Mouse (Mus musculus): ENCODE data around the gene Syt8. TPM values are rescaled to one million over a fixed set of nuclear protein-coding genes. Genes with fewer than 3 reads are reported as not detected.

The Syt8 gene
- polyA plus RNA-seq, 1 experiment from 2014 or later, result not detected

DNA sequence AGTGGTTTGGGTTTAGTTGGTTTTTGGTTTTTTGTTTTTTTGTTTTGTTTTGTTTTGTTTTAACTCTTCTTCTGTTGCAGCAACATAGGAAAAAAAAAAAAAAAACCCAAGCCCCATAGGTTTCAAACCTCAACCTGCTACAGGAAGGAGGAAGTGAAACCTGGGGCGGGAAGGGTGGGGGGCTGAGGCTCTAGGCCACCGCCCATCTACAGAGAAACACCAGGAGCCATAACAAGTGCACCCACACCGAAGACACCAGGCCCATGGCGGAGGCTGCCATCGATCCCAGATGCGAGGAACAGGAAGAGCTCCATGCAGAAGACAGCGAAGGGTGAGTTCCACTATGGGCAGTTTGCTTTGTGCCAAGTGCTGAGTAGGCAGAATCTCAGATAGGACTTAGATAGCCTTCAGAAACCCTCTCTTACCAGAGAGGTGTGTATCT lies 26.0 kb downstream of the Syt8 start, which contains the start of gene Lsp1:
Gene Lsp1 (plus strand): TSS at position 174 of the 442 bp plus-strand sequence.
- Histone ChIP-seq H3K4me1 (replicated peaks; ENCODE audit: control insufficient read depth, insufficient read depth, low read length) (no peaks in the 10 kb centered on the region), H3K4me2 (replicated peaks; ENCODE audit: low read depth, low read length) (no peak within 1 kb of the TSS), H3K4me3 (ENCODE audit: low read depth, low read length) (no peak within 1 kb of the TSS), H3K9me3 (ENCODE audit: control insufficient read depth, low read length) (no peaks in the 10 kb centered on the region), H3K9ac (ENCODE audit: low read depth, low read length) (no peak within 1 kb of the TSS), H3K36me3 (ENCODE audit: control insufficient read depth, insufficient read depth, low read length) (no peaks in the 10 kb centered on the region), H3K27ac (ENCODE audit: low read depth, low read length) (no peak within 1 kb of the TSS), H3K27me3 (ENCODE audit: control insufficient read depth, insufficient read depth, low read length) (no peaks in the 10 kb centered on the region)
- ATAC-seq (ENCODE audit: low FRiP score) (no peak), DNase-seq (ENCODE audit: low spot score) (no peak)
- 97% methylated on average over 7 of the region's 7 CpGs for WGBS

DNA sequence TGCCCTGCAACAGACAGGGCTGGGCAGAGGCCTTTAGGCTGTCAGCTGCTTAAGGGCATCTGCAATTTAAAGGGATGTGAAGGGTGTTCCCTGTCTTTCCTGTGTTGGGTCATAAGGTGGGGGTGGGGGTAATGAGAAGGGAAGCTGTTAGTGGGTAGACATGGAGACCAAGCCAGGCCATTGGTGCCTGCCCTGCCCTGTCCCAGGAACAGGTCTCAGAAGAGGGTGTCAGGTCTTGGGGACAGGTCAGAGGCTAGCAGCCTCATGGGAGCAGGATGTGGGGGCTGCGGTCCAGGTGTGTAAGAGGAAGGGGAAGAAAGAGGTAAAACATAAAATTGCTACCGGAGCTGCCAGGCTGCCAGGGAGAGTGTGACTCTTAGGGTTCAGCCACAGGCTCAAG lies 26.8 kb downstream of the Syt8 start:
- H3K27ac ChIP-seq (ENCODE audit: low read depth, low read length), result no peak overlapping the region
- no peak overlapping the region for H3K4me2 ChIP-seq (replicated peaks; ENCODE audit: low read depth, low read length)
- H3K27me3 ChIP-seq (ENCODE audit: control insufficient read depth, insufficient read depth, low read length), result no peaks in the 10 kb centered on the region
- H3K9me3 ChIP-seq (ENCODE audit: control insufficient read depth, low read length), result no peaks in the 10 kb centered on the region
- no peak overlapping the region for H3K4me3 ChIP-seq (ENCODE audit: low read depth, low read length)
- H3K36me3 ChIP-seq (ENCODE audit: control insufficient read depth, insufficient read depth, low read length), result no peaks in the 10 kb centered on the region
- ATAC-seq (ENCODE audit: low FRiP score) (no peak), DNase-seq (ENCODE audit: low spot score) (no peak)
- H3K4me1 ChIP-seq (replicated peaks; ENCODE audit: control insufficient read depth, insufficient read depth, low read length), result no peaks in the 10 kb centered on the region
- WGBS, result 94% methylated on average over 2 of the region's 2 CpGs
- no peak overlapping the region for H3K9ac ChIP-seq (ENCODE audit: low read depth, low read length)

- no peak overlapping the region for H3K9ac ChIP-seq (ENCODE audit: low read depth, low read length)
- H3K4me3 ChIP-seq (ENCODE audit: low read depth, low read length), result no peak overlapping the region
- H3K36me3 ChIP-seq (ENCODE audit: control insufficient read depth, insufficient read depth, low read length), result no peaks in the 10 kb centered on the region
- no peak for ATAC-seq (ENCODE audit: low FRiP score)
- H3K27me3 ChIP-seq (ENCODE audit: control insufficient read depth, insufficient read depth, low read length), result no peaks in the 10 kb centered on the region
- no peak overlapping the region for H3K27ac ChIP-seq (ENCODE audit: low read depth, low read length)
- H3K4me1 ChIP-seq (replicated peaks; ENCODE audit: control insufficient read depth, insufficient read depth, low read length), result no peaks in the 10 kb centered on the region
- no peaks in the 10 kb centered on the region for H3K9me3 ChIP-seq (ENCODE audit: control insufficient read depth, low read length)
- no peak for DNase-seq (ENCODE audit: low spot score)
- H3K4me2 ChIP-seq (replicated peaks; ENCODE audit: low read depth, low read length), result no peak overlapping the region
- 78% methylated on average over 6 of the region's 6 CpGs for WGBS
Measured at GRCm38 (mm10) chr7:142462190-142462589, 27.5 kb downstream of the Syt8 start.

DNA sequence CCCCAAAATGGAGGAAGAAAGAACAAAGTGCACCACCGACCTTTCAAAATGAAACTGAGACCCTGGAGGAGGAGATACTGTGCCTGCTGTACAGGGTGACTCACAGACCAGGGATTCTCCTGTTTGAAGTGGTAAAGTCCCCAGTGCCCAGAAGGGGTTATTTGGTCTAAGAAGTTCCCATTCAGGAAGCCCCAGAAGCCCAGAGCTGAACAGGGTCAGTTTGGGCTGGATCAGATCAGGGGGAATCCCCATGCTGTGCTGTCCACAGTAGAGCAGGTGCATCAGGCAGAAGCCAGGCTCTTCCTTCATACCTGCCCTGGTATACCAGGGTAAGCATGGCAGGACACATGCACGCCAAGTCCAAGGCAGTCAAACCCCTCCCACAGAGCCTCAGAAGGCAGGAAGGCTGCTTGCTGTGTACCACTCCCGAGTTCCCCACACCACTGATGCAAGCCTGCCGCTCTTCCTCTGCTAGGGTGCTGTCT lies 28.0 kb downstream of the Syt8 start:
- no peaks in the 10 kb centered on the region for H3K4me1 ChIP-seq (replicated peaks; ENCODE audit: control insufficient read depth, insufficient read depth, low read length)
- H3K27ac ChIP-seq (ENCODE audit: low read depth, low read length), result no peak overlapping the region
- H3K9me3 ChIP-seq (ENCODE audit: control insufficient read depth, low read length), result no peaks in the 10 kb centered on the region
- no peak for ATAC-seq (ENCODE audit: low FRiP score)
- H3K27me3 ChIP-seq (ENCODE audit: control insufficient read depth, insufficient read depth, low read length), result no peaks in the 10 kb centered on the region
- 75% methylated on average over 4 of the region's 4 CpGs for WGBS
- no peak for DNase-seq (ENCODE audit: low spot score)
- no peak overlapping the region for H3K4me2 ChIP-seq (replicated peaks; ENCODE audit: low read depth, low read length)
- no peak overlapping the region for H3K4me3 ChIP-seq (ENCODE audit: low read depth, low read length)
- no peak overlapping the region for H3K9ac ChIP-seq (ENCODE audit: low read depth, low read length)
- H3K36me3 ChIP-seq (ENCODE audit: control insufficient read depth, insufficient read depth, low read length), result no peaks in the 10 kb centered on the region

- DNase-seq (ENCODE audit: low spot score) (no peak), ATAC-seq (ENCODE audit: low FRiP score) (no peak)
- 80% methylated on average over 7 of the region's 7 CpGs for WGBS
- Histone ChIP-seq H3K9ac (ENCODE audit: low read depth, low read length) (no peak overlapping the region), H3K27ac (ENCODE audit: low read depth, low read length) (no peak overlapping the region), H3K4me2 (replicated peaks; ENCODE audit: low read depth, low read length) (no peak overlapping the region), H3K27me3 (ENCODE audit: control insufficient read depth, insufficient read depth, low read length) (0 out of 2 replicates have a peak, but pooled peaks cover 1% of the 10 kb centered on the region), H3K4me3 (ENCODE audit: low read depth, low read length) (no peak overlapping the region), H3K9me3 (ENCODE audit: control insufficient read depth, low read length) (no peaks in the 10 kb centered on the region), H3K36me3 (ENCODE audit: control insufficient read depth, insufficient read depth, low read length) (no peaks in the 10 kb centered on the region), H3K4me1 (replicated peaks; ENCODE audit: control insufficient read depth, insufficient read depth, low read length) (peaks cover 14% of the 10 kb centered on the region)
Measured at GRCm38 (mm10) chr7:142470171-142470691, 35.6 kb downstream of the Syt8 start.

- peak overlapping the region; percentile 43; the same call in 1 of the 2 replicates for H3K27ac ChIP-seq (ENCODE audit: low read depth, low read length)
- no peak overlapping the region for H3K4me2 ChIP-seq (replicated peaks; ENCODE audit: low read depth, low read length)
- no peak overlapping the region for H3K4me3 ChIP-seq (ENCODE audit: low read depth, low read length)
- no peaks in the 10 kb centered on the region for H3K36me3 ChIP-seq (ENCODE audit: control insufficient read depth, insufficient read depth, low read length)
- peaks cover 14% of the 10 kb centered on the region for H3K4me1 ChIP-seq (replicated peaks; ENCODE audit: control insufficient read depth, insufficient read depth, low read length)
- H3K9ac ChIP-seq (ENCODE audit: low read depth, low read length), result no peak overlapping the region
- H3K9me3 ChIP-seq (ENCODE audit: control insufficient read depth, low read length), result no peaks in the 10 kb centered on the region
- H3K27me3 ChIP-seq (ENCODE audit: control insufficient read depth, insufficient read depth, low read length), result 0 out of 2 replicates have a peak, but pooled peaks cover 2% of the 10 kb centered on the region
- 23% methylated on average over 4 of the region's 4 CpGs for WGBS
- ATAC-seq (ENCODE audit: low FRiP score), result no peak
- DNase-seq (ENCODE audit: low spot score), result peak; percentile 49
Measured at GRCm38 (mm10) chr7:142470808-142471413, 36.3 kb downstream of the Syt8 start.

DNA sequence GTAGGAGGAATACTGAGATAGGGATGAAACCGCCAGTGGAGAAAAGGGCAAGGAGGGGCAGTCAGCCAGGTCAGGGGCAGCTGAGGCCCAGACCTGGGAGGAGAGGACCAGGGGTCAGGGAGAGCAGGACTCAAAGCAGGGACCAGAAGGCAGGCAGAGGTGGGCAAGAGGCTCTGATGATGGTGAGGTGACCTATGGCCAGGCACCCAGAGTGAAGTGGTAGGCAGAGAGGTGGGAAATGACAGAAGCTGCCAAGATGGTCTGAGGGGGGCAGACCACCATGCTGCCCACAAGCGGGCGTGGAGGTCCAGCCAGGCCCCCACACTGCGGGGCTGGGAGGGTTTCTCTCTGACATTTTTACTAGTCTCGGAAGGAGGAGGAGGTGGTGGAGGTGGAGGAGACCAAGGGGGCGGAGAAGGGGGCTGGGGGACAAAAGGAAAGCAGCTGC lies 36.8 kb downstream of the Syt8 start:
- no peaks in the 10 kb centered on the region for H3K36me3 ChIP-seq (ENCODE audit: control insufficient read depth, insufficient read depth, low read length)
- 26% methylated on average over 6 of the region's 6 CpGs for WGBS
- ATAC-seq (ENCODE audit: low FRiP score) (peak; percentile 41), DNase-seq (ENCODE audit: low spot score) (no peak)
- no peaks in the 10 kb centered on the region for H3K9me3 ChIP-seq (ENCODE audit: control insufficient read depth, low read length)
- 0 out of 2 replicates have a peak, but pooled peaks cover 2% of the 10 kb centered on the region for H3K27me3 ChIP-seq (ENCODE audit: control insufficient read depth, insufficient read depth, low read length)
- H3K4me1 ChIP-seq (replicated peaks; ENCODE audit: control insufficient read depth, insufficient read depth, low read length), result peaks cover 14% of the 10 kb centered on the region
- H3K27ac ChIP-seq (ENCODE audit: low read depth, low read length), result peak overlapping the region; percentile 43
- peak overlapping the region; percentile 47 for H3K9ac ChIP-seq (ENCODE audit: low read depth, low read length)
- no peak overlapping the region for H3K4me3 ChIP-seq (ENCODE audit: low read depth, low read length)
- H3K4me2 ChIP-seq (replicated peaks; ENCODE audit: low read depth, low read length), result no peak overlapping the region

DNA sequence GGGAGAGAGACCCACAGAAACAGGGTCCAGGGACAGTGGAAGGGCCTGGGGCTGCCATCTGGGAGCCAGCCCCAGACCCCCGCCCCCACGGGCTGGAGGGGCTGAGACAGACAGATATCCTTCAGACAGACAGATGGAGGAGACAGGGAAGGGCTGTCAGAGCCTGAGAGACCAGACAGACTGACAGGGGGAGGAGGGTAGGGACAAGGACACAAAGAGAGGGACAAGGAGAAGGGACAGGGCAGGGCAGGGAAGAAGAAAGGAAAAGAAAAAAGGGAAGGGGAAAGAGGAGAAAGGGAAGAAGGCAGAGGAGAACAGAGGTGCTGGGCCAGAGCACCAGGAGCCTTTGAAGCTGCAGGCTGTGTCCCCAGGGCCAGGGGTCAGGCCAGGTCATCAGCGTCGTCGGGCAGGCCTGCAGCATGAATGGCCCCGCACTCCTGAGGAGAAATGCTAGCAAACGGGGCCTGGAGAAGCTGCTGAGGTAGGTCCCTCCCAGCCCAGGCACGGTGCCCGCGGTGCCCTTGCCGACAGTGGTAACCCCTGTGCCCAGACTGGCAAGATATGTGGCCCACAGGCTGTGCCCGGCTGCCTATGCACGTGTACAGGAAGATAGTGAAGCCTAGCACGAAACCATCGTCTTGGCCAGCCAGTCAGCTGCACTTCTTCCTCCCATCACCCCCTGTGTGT lies 37.4 kb downstream of the Syt8 start:
- H3K36me3 ChIP-seq (ENCODE audit: control insufficient read depth, insufficient read depth, low read length), result no peaks in the 10 kb centered on the region
- peak; percentile 32 for ATAC-seq (ENCODE audit: low FRiP score)
- 0 out of 2 replicates have a peak, but pooled peaks cover 2% of the 10 kb centered on the region for H3K27me3 ChIP-seq (ENCODE audit: control insufficient read depth, insufficient read depth, low read length)
- no peak overlapping the region for H3K4me3 ChIP-seq (ENCODE audit: low read depth, low read length)
- DNase-seq (ENCODE audit: low spot score), result peak; percentile 49
- H3K9ac ChIP-seq (ENCODE audit: low read depth, low read length), result peak overlapping the region; percentile 47
- H3K4me2 ChIP-seq (replicated peaks; ENCODE audit: low read depth, low read length), result no peak overlapping the region
- H3K9me3 ChIP-seq (ENCODE audit: control insufficient read depth, low read length), result no peaks in the 10 kb centered on the region
- H3K4me1 ChIP-seq (replicated peaks; ENCODE audit: control insufficient read depth, insufficient read depth, low read length), result peaks cover 14% of the 10 kb centered on the region
- 21% methylated on average over 15 of the region's 15 CpGs for WGBS
- peak overlapping the region; percentile 43 for H3K27ac ChIP-seq (ENCODE audit: low read depth, low read length)
